Mouse (Mus musculus): Measurements from ENCODE around the gene Prdx2. TPM values are rescaled to one million over a fixed set of nuclear protein-coding genes. Genes with fewer than 3 reads are reported as not detected.

Gene Prdx2
- polyA plus RNA-seq, 1 experiment from 2014 or later: 370 TPM

- H3K27me3 ChIP-seq (ENCODE audit: control insufficient read depth, insufficient read depth, low read length): no peaks in the 10 kb centered on the region
- peak within 1 kb of the TSS; percentile 80 for H3K4me3 ChIP-seq (ENCODE audit: low read depth, low read length)
- peaks cover 29% of the 10 kb centered on the region for H3K4me1 ChIP-seq (replicated peaks; ENCODE audit: control insufficient read depth, insufficient read depth)
- H3K9ac ChIP-seq (ENCODE audit: low read length): peak within 1 kb of the TSS; percentile 94
- DNase-seq (ENCODE audit: low spot score) (peak; percentile 95), ATAC-seq (ENCODE audit: low FRiP score, low TSS enrichment) (peak; percentile 50)
- H3K9me3 ChIP-seq (ENCODE audit: control insufficient read depth, low read length): no peaks in the 10 kb centered on the region
- peak within 1 kb of the TSS; percentile 96 for H3K4me2 ChIP-seq (replicated peaks; ENCODE audit: low read depth)
- WGBS: under 1% methylated on average over 61 of the region's 63 CpGs
- H3K36me3 ChIP-seq (ENCODE audit: control insufficient read depth, insufficient read depth, low read length): no peaks in the 10 kb centered on the region; the same call in 1 of the 2 replicates
- peak; percentile 74 for TF ChIP-seq EP300 (optimal IDR thresholded peaks at IDR 0.05)
- TF ChIP-seq CTCF (IDR thresholded peaks at IDR 0.05; ENCODE audit: low read depth): no peak
- peak within 1 kb of the TSS; percentile 98 for H3K27ac ChIP-seq (replicated peaks)
Observed at GRCm38 (mm10) chr8:84978248-84978940, 9.0 kb downstream of the Prdx2 start, which contains the start of gene Junb. Junb (minus strand) TSS chr8:84978718.

- DNase-seq (ENCODE audit: low spot score): peak; percentile 97
- Histone ChIP-seq H3K4me1 (replicated peaks; ENCODE audit: control insufficient read depth, insufficient read depth) (peaks cover 29% of the 10 kb centered on the region), H3K27me3 (ENCODE audit: control insufficient read depth, insufficient read depth, low read length) (no peaks in the 10 kb centered on the region), H3K4me2 (replicated peaks; ENCODE audit: low read depth) (peak overlapping the region; percentile 96), H3K9me3 (ENCODE audit: control insufficient read depth, low read length) (no peaks in the 10 kb centered on the region), H3K36me3 (ENCODE audit: control insufficient read depth, insufficient read depth, low read length) (no peaks in the 10 kb centered on the region), H3K27ac (replicated peaks) (peak overlapping the region; percentile 98), H3K4me3 (ENCODE audit: low read depth, low read length) (peak overlapping the region; percentile 80), H3K9ac (ENCODE audit: low read length) (peak overlapping the region; percentile 66)
- TF ChIP-seq CTCF (IDR thresholded peaks at IDR 0.05; ENCODE audit: low read depth): no peak
- no peak for TF ChIP-seq EP300 (optimal IDR thresholded peaks at IDR 0.05)
- peak; percentile 81 for ATAC-seq (ENCODE audit: low FRiP score, low TSS enrichment)
- 2% methylated on average over 31 of the region's 42 CpGs for WGBS
Observed at GRCm38 (mm10) chr8:84979599-84980421, 10.4 kb downstream of the Prdx2 start.

GRCm38 (mm10) chr8:84980622-84981358 lies 11.4 kb downstream of the Prdx2 start:
- H3K4me1 ChIP-seq (replicated peaks; ENCODE audit: control insufficient read depth, insufficient read depth): peaks cover 33% of the 10 kb centered on the region
- peak; percentile 83 for DNase-seq (ENCODE audit: low spot score)
- ATAC-seq (ENCODE audit: low FRiP score, low TSS enrichment): no peak
- peak overlapping the region; percentile 66 for H3K9ac ChIP-seq (ENCODE audit: low read length)
- H3K4me3 ChIP-seq (ENCODE audit: low read depth, low read length): peak overlapping the region; percentile 80; the same call in 1 of the 2 replicates
- H3K27ac ChIP-seq (replicated peaks): peak overlapping the region; percentile 98
- H3K36me3 ChIP-seq (ENCODE audit: control insufficient read depth, insufficient read depth, low read length): no peaks in the 10 kb centered on the region
- peak overlapping the region; percentile 96 for H3K4me2 ChIP-seq (replicated peaks; ENCODE audit: low read depth)
- 26% methylated on average over 11 of the region's 11 CpGs for WGBS
- TF ChIP-seq EP300 (optimal IDR thresholded peaks at IDR 0.05): no peak
- TF ChIP-seq CTCF (IDR thresholded peaks at IDR 0.05; ENCODE audit: low read depth): no peak
- no peaks in the 10 kb centered on the region for H3K9me3 ChIP-seq (ENCODE audit: control insufficient read depth, low read length)
- H3K27me3 ChIP-seq (ENCODE audit: control insufficient read depth, insufficient read depth, low read length): no peaks in the 10 kb centered on the region

DNA sequence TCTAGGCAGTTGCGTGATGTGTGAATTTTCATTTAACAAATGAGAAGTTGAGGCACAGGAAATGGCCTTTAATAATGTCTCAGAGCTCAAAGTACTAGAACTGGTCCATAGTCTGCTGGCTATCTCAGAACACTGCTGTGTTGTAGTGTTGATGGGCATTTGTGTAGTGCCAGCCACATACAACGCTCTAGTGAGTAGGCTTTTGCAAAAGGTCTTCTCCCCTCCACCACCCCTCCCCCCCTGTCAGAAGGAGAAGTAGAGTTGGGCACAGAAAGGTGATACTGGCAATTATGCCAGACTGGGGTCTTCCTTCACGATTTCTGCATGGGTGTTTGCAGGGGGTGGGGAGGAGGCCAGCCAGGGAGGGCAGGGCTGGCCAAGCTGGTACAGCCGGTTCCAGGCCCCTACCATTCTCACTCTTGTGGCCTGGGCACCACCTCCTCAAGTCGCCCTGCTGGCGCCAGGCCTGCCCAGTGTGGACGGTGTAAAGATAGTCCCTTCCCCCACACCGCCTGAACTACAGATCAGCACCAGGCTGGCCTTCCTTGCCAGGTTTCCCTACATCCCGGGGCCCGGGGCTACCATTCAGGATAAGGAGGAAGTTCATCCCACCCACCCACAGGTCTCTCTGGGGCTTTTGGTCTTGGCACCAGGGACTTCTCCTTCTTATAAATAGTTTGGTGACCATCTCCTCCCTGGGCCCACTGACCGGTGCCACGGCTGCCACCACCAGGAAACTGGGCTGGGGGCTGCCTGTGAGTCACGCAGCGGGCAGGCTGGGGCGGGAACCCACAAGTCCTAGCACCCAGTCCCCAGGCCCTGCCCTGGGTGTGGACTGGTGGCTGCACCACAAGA lies 12.5 kb downstream of the Prdx2 start:
- H3K9ac ChIP-seq (ENCODE audit: low read length): peak overlapping the region; percentile 18; the same call in 1 of the 2 replicates
- peak overlapping the region; percentile 98 for H3K27ac ChIP-seq (replicated peaks)
- peaks cover 33% of the 10 kb centered on the region for H3K4me1 ChIP-seq (replicated peaks; ENCODE audit: control insufficient read depth, insufficient read depth)
- TF ChIP-seq CTCF (IDR thresholded peaks at IDR 0.05; ENCODE audit: low read depth) (no peak), EP300 (optimal IDR thresholded peaks at IDR 0.05) (no peak)
- H3K4me2 ChIP-seq (replicated peaks; ENCODE audit: low read depth): peak overlapping the region; percentile 20
- H3K4me3 ChIP-seq (ENCODE audit: low read depth, low read length): no peak overlapping the region
- H3K9me3 ChIP-seq (ENCODE audit: control insufficient read depth, low read length): no peaks in the 10 kb centered on the region
- WGBS: 47% methylated on average over 15 of the region's 15 CpGs
- no peaks in the 10 kb centered on the region for H3K36me3 ChIP-seq (ENCODE audit: control insufficient read depth, insufficient read depth, low read length)
- no peak for ATAC-seq (ENCODE audit: low FRiP score, low TSS enrichment)
- DNase-seq (ENCODE audit: low spot score): peak; percentile 77
- H3K27me3 ChIP-seq (ENCODE audit: control insufficient read depth, insufficient read depth, low read length): no peaks in the 10 kb centered on the region

DNA sequence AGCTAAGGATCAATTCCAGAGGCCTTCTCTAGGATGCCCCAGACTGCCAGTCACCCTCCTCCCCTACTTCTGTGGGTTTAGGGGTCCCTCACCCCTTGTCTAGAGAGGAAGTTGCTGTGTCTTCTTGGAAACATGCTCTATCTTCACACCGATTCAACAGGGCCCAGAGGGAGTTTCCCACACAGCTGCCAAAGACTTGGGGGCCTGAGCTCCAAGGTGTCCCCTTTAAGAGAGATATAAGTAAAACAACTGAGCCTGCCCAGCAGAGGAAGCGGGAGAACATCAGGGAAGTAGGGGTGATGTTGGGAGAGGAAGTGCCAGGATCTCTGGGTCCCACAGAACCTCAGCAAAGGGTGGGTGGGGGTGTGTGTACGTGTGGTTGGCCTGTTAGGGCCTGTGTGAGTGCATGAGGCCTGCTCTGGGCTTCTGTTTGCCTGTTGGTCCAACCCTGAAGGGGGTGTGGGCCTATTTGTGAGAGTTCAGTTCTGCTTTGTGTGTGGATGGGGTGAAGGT lies 13.2 kb downstream of the Prdx2 start:
- 40% methylated on average over 3 of the region's 3 CpGs for WGBS

More for the DNA sequence above, 13.2 kb downstream of the Prdx2 start:
- Histone ChIP-seq H3K9me3 (ENCODE audit: control insufficient read depth, low read length) (no peaks in the 10 kb centered on the region), H3K9ac (ENCODE audit: low read length) (peak overlapping the region; percentile 18; the same call in 1 of the 2 replicates), H3K27ac (replicated peaks) (peak overlapping the region; percentile 98), H3K36me3 (ENCODE audit: control insufficient read depth, insufficient read depth, low read length) (no peaks in the 10 kb centered on the region), H3K4me2 (replicated peaks; ENCODE audit: low read depth) (peak overlapping the region; percentile 20), H3K4me3 (ENCODE audit: low read depth, low read length) (no peak overlapping the region), H3K4me1 (replicated peaks; ENCODE audit: control insufficient read depth, insufficient read depth) (peaks cover 33% of the 10 kb centered on the region), H3K27me3 (ENCODE audit: control insufficient read depth, insufficient read depth, low read length) (no peaks in the 10 kb centered on the region)
- DNase-seq (ENCODE audit: low spot score) (peak; percentile 63), ATAC-seq (ENCODE audit: low FRiP score, low TSS enrichment) (no peak)
- TF ChIP-seq CTCF (IDR thresholded peaks at IDR 0.05; ENCODE audit: low read depth): no peak
- no peak for TF ChIP-seq EP300 (optimal IDR thresholded peaks at IDR 0.05)

Measured in stomach, postnatal 0 days (tissue).